Mouse (Mus musculus) left cerebral cortex, postnatal 14 days (tissue): Measurements from ENCODE around the gene Ccdc124. TPM values are rescaled to one million over a fixed set of nuclear protein-coding genes. Genes with fewer than 3 reads are reported as not detected.
"Not testable (repeated sequence)": the region's sequence is repeated elsewhere in the genome, so short reads cannot be mapped to it uniquely, and the experiment has no call there.

ENCODE experiments used
- DNase-seq, 2 experiments: peaks; one replicate each; pipeline ENCODE4 v3.0.0; 2021 to 2022; ENCODE audit warnings: low spot score in 2 of 2, mixed read lengths in 1 of 2
- intact Hi-C: fragments of 180-260 bp; cut with DNase I; formaldehyde crosslinking; loops from one replicate; pipeline ENCODE4 v1.15.1; 2025
- total RNA-seq, 2 experiments: library from RNA; stranded (reverse); gene quantifications; 2 replicates each; pipeline ENCODE4 v1.2.3; 2021

The Ccdc124 gene
- total RNA-seq, 2 experiments from 2014 or later: 85.4 to 87.5 TPM

DNA sequence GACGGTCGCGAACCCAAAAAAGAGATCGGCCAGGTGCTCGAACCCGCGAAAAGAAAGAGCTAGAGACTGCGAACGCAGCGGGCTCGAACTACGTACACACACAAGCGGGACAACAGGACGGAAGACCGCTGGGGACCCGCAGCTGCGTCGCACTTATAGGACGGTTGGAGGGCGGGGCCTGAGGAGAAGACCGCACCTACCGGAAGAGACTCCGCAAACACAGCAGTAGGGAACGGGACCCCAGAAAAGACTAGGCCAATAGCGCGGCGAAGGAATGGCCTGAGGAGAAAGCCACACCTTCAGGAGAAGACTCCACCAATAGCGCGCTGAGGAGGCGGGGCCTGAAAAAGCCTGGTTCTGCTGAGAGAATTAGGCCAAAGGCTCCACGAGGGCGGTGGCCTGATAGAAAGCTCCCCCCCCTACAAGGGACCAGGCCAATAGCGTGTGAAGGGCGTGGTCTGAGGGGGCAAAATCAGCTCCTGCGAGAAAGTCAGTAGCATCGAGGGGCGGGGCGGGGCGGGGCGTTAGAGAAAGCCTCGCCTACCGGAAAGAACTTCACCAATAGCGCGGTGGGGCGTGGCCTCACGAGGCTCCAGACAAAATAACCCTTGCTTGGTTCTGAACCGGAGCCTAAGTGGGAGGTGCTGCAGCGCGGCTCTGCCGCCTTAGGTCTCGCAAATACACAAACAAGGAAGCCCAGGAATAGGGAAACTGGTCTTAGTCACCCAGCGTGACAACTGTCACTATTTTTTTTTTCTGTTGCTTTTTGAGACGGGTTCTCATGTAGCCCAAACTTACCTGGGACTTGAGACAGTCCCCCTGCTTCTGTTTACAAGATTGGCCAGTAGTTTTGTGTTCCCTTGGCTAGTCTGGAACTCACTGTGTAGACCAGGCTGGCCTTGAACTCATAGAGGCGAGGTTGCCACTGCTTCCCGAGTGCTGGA is 34.1 kb downstream of the Ccdc124 start, which contains the start of gene Arrdc2:
Arrdc2 (minus strand) TSS at position 313 of the 944 bp plus-strand sequence.
- peak; percentile 99 to 100 for DNase-seq
- intact Hi-C loops: loop anchor here (2.0 to 5.0 kb wide), 2 partner anchors 72 to 121 kb away; partner anchors contain the start of gene Gm3336

DNA sequence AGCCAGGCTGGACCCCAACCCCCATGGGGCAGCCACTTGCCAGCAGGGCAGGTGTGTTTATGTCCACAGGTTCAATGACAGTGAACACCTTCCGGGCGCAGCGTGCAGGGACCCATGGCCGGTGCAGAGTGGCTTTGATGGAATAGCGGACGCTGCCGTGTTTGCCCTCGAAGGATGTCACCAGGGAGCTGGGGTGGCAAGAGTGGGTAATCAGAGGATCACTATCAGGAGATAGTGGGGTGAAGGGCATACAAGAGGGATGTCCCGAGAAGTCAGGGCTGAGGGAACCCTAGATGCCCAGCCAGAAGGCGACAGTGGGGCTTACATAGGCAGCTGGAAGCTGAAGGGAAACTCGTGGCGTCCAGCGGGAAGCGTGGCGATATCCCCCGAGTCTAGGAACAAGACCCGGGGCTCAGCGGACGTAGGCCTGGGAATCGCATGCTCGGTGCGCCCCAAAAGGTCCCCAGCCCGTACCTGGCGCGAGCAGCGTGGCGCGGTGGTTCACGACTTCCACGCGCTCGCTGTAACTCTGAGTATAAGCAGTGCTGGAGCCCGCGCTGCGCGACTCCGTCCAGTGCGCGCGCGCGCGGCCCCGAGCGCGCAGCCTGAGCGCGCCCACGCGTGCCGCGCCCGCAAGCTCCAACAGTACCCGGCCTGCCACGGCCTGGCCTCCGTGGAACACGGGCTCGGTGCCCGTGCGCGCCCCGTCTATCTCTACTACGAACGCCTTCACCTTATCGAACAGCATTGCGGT is 34.9 kb downstream of the Ccdc124 start:
- intact Hi-C loops: no loop called here
- DNase-seq: no peak

DNA sequence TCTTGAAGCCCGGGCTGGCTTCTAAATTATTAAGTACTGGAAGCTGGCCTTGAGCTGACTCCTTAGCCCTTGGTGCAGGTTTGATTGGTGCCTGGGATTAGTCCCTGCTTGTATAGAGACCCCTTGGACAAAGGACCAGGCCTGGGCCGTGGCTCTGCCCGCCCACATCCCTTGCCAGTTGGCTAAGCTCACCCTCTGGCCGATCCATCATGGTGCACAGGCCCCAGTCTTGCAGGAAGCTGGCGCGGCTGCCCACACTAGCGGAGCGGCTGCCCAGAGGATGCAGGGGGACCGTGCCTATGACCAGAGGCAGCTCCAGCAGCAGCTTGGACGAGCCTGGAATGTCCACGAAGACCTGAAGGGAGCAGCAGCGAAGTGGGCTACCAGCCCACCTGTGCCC is 37.1 kb downstream of the Ccdc124 start:
- intact Hi-C loops: no loop called here
- DNase-seq: no peak

DNA sequence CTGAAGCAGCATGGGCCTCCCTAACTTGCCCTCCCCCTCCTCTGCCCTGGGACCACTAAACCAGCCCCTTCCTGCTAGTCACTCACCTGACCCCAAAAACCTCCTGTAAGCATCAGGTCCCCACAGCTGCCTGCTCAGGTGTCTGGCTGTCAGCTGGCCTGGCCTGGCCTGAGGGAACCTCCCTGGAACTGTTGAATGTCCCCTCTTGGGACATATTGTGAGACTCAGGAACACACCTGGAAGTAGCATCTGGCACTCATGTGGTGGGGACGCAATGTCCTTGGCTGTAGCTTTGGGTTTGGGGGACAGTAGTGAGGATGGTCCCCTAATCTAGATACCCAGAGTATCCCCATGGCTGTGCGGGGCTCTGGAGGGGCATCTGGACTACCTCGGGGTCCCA is 39.7 kb downstream of the Ccdc124 start:
- no peak for DNase-seq
- intact Hi-C loops: no loop called here

DNA sequence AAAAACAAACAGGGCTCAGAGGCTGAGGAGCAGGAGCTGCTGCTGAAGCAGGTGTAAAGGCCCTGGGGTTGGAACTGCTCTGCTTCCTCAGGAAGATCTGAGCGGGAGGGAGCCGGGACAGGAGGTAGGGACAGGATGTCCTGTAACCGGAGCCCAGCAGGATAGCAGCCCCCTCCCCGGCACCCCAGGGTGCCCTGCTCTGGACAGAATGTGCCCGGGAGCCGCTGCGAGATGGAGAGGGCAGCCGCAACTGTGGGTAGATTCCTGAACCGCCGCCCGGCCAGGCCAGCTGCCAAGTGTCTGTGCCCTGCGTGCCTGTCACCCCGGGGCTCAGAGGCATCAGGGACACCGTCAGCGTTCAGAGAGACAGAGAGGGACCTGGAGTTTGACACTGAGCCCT is 40.2 kb downstream of the Ccdc124 start:
- peak in 1 of 2 experiments; percentile 48 for DNase-seq
- intact Hi-C loops: no loop called here

DNA sequence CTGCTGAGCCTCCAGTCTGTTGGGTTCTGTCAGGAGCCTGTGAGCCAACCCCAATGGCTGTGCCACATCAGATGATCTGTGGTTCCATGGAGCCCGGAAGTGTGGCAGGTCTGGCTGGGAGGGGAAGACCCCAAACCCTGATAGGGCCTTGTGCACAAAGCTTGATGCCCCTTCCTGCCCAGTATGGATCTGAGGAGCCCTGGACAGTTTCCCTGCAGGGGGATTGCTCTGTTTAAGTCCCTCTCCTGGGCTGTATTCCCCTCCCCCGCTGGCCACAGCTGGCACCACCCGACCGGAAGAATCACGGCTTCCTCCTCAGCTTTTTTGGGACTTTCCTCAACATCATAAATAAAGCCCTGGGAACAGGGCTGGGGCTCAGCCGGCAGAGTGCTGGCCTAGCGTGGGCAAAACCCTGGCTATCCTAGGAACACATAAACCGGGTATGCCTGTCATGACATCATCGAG is 40.7 kb downstream of the Ccdc124 start:
- DNase-seq: no peak

DNA sequence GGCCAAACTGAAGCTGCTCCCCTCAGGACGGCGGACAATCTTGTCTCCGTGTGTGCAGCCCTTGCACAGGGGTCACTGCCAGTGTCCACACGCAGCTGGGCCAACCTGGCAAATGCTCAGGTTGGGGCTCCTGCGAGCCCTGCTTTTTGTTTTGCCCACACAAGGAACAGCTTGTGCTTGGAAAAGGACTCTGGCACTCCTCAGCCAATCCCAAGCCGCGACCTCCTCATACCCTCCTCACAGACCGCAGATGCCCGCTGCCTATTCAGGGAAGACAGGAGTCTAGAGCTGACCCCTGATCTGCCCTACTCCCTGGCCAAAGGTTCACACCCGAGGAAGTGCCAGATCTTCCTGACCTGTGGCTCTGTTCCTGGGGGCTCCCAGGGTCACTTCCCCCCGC is 41.4 kb downstream of the Ccdc124 start:
- intact Hi-C loops: no loop called here
- DNase-seq: no peak

More for the DNA sequence above, 40.7 kb downstream of the Ccdc124 start:
- intact Hi-C loops: no loop called here

DNA sequence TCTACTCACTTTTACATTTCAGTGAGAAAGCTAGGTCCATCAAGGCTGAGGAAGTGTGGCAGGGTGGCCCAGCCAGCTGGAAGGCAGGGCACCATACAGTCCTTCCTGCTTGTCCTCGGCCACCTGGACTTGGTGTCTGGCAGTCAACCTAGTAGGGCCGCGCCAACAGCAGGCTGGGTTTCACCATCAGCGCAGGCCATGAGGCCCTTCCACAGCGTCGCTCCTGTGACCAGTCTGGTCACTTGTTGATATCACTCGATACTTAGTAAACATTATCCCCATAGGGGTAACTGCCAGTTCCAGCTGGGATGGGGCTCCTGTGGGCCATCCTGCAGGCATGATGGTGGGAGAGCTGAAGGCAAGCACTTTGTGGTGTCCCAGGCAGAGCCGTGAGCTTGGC is 42.2 kb downstream of the Ccdc124 start:
- no peak for DNase-seq
- intact Hi-C loops: no loop called here

DNA sequence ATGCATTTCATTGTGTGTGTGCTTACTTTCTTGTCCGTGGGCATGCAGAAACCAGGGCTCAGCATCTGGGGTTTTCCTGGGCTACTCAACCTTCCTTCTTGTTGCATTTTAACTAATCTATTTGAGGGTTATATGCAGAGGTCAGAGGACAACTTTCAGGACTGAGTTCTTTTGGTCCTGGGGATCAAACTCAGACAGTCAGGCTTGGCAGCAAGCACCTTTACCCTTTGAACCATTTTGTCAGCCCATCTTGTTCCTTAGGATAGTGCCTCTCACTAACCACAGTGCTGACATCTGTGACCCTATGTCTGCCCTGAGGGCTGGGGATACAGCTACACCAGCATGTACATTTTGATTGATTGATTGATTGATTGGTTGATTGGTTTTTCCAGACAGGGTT is 45.9 kb downstream of the Ccdc124 start:
- DNase-seq: no peak
- intact Hi-C loops: no loop called here

DNA sequence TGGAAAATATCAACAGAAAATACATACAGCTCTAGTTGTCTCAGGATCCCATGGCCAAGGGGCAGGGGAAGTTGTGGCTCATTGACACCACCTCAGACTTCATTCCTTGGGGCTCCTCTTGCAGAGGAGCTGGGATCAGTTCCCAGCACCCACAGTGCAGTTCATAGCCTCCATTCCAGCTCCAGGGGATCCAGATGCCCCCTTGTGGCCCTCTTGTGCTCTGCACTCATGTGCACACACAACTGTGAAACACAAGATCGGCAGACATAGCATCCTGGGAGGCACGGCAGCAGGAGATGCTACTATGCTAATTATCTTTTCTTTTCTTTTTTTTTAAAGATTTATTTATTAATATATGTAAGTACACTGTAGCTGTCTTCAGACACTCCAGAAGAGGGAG is 46.7 kb downstream of the Ccdc124 start:
- intact Hi-C loops: no loop called here
- no peak for DNase-seq

DNA sequence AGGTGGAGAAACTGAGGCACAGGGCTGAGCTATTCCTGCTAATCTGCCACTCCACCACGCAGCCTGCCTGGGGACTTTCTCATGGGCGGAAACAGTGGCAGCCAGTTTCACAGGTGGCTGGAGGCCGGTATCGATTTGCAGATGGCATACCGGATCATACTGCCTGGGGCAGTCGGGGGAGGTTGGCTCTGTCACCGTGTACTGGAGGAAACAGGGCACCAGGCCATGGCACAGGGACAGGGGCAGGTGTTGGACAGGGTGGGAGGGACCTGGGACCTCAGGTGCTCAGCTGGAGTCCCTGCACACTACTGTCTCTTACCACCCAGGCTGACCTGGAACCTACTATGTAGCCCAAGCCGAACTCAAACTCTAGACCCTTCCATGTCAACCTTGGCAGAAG is 47.9 kb downstream of the Ccdc124 start:
- intact Hi-C loops: no loop called here

DNA sequence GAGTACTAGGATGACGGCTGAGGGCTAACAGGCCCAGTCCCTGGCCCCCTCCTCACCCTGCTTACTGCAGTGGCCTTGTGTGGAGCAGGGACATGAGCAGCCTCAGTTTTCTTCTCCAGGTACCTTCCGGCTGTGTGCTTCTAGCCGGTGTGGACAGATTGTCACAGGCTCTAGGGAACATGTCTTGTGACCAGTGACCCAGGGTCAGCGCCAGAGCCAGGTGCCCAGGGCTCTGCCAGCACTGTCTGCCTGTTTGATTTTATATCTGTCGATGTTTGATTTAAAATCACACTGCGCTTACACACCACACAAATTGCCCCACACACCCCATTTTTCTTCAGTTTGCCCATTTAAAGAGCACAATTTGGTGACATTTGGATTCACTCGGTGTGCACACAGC is 49.9 kb downstream of the Ccdc124 start:
- no peak for DNase-seq
- intact Hi-C loops: no loop called here

More for the DNA sequence above, 47.9 kb downstream of the Ccdc124 start:
- DNase-seq: no peak

DNA sequence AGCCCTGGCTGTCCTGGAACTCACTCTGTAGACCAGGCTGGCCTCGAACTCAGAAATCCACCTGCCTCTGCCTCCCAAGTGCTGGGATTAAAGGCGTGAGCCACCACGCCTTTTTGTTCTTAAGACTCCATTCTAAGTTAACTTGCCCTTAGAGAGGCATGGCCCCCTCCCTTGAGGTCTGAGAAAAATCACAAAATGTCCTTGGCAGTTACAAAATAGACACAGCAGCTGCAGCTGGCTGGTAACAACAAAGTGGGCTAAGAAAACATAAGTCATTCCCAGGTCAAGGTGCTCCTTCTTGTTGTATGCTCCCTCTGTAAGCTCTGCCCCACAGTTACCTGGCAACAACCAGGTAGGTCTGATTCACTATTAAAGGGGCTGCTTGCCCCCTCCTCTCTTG is 51.1 kb downstream of the Ccdc124 start:
- intact Hi-C loops: not testable (repeated sequence)

DNA sequence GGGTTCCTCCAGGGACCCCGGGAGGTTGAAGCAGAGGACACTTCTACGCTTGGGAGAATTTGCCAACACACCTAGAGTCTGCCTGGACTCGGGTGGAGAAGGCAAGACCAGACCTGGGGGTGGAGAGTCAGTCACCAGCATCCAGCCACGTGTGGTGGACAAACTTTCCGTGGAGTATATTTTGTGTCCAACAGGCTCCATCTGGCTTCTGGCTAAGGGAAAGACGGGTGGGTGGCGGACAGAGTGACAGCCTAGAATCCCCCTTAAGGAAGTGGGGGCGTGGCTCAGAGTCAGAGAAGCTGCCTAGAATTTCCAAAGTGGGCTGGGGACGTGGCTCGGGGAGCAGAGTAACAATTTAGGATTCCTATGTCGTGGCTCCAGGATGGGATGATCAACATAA is 51.7 kb downstream of the Ccdc124 start:
- no peak for DNase-seq
- intact Hi-C loops: no loop called here

More for the DNA sequence above, 51.1 kb downstream of the Ccdc124 start:
- not testable (repeated sequence) for DNase-seq

DNA sequence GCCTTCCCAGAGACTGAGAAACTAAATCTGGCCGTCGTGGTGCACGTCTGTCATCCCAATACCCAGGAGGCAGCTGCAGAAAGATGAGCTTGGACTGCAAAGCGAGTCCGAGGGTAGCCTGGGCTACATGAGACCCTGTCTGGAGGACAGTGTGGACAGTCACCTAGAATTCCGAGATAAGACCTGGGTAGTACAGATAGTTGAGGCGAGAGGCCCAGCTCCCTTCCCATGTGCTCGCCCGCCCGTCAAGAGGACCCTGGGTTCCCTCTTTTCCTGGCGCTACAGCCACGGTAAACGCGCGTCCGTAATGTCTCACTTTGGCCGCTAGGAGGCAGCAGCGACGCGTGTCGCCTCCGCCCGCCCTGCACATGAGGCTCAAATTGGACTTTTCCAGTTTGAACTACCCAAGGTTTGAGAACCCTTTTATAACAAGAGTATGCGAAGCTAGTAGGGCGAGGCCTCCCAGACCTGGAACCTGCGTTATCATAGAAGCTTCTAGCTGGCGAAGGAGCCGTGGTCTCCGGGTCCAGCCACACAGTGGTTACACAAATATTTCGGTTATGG is 52.3 kb downstream of the Ccdc124 start:
- intact Hi-C loops: no loop called here
- DNase-seq: peak in 1 of 2 experiments; percentile 69

DNA sequence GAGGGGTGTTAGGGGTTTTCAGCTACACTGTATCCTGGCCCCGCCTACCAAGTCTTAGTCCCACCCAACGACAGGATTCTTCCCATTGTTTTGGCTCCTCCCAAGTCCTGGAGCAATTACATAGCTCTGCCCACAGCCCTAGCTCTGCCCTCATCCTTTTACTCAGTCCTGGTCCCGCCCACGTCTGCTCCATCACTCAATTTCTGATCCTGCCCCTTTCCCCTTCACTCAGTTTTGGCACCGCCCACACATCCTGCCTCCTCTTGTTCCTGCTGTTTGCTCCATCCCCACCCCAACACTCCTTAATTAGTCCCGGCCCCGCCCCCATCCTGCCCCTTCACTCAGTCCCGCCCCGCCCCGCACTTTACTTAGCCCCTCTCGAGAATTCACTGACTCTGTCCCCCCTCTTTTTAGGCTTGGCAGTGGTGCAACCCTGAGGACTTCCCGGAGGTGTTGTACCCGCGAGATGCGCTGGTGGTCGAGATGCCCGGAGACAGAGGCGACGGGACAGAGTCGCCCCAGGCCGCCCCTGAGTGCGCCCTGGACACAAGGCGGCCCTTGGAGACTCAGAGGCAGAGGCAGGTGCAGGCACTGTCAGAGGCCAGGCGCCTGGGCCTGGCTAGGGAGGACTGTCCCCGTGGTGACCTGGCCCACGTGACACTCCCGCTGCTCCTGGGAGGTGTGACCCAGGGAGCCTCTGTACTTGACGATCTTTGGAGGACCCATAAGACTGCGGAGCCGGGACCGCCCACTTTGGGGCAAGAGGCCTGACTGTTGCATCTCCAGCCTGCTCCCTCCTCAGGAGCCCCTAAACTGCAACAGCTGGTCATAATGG is 53.4 kb downstream of the Ccdc124 start:
- no peak for DNase-seq
- intact Hi-C loops: no loop called here
